In the genomic region with DNA sequence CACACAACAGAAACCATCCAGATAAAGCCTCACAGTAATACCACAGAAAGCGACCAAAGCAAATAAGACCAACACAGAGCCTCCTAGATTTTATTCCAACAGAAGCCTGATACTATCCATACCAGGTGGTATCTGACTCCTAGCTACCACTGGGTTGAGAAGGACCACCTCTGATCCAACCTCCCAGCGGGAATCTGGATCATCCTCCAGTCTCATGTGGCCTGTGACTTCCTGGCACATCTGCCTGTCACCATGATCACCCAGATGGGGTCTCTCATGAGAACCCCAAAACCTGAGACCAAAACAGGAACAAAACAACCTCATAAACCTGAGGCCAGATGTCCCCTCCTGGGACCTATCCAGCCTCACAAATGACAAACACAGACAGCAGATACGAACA, we compare ENCODE assay signal across 48 mouse cellular contexts. TPM values are rescaled to one million over a fixed set of nuclear protein-coding genes. Genes with fewer than 3 reads are reported as not detected.
"Had no signal": no experiment of that assay in that cellular context is flagged by ENCODE, and none has a peak within 500 bp of the region (broad histone marks: within the 10 kb centered on the region; RNA-seq: fewer than 3 reads in every experiment).

No protein-coding gene starts in this region.

- H3K27me3 ChIP-seq: heart, embryonic 12.5 days; heart, embryonic 13.5 days; heart, embryonic 15.5 days; hindbrain, embryonic 12.5 days; hindbrain, embryonic 13.5 days; hindbrain, embryonic 15.5 days; intestine, embryonic 15.5 days; kidney, embryonic 15.5 days had no signal

- H3K4me1 ChIP-seq: heart, embryonic 12.5 days; heart, embryonic 13.5 days; heart, embryonic 15.5 days; hindbrain, embryonic 10.5 days; hindbrain, embryonic 12.5 days; hindbrain, embryonic 13.5 days; hindbrain, embryonic 15.5 days; intestine, embryonic 15.5 days; kidney, embryonic 15.5 days had no signal

- H3K9me3 ChIP-seq: heart, embryonic 13.5 days; heart, embryonic 15.5 days; hindbrain, embryonic 10.5 days; hindbrain, embryonic 12.5 days; hindbrain, embryonic 13.5 days; hindbrain, embryonic 15.5 days; intestine, embryonic 15.5 days; kidney, embryonic 15.5 days had no signal

- H3K4me3 ChIP-seq: heart, embryonic 12.5 days; heart, embryonic 13.5 days; heart, embryonic 15.5 days; hindbrain, embryonic 10.5 days; hindbrain, embryonic 12.5 days; hindbrain, embryonic 13.5 days; hindbrain, embryonic 15.5 days; intestine, embryonic 15.5 days; kidney, embryonic 15.5 days; layer of hippocampus, adult 2 months; left cerebral cortex, adult 2 months had no signal

- H3K27ac ChIP-seq: heart, embryonic 13.5 days; heart, embryonic 15.5 days; hindbrain, embryonic 10.5 days; hindbrain, embryonic 12.5 days; hindbrain, embryonic 13.5 days; hindbrain, embryonic 14.5 days; hindbrain, embryonic 15.5 days; hindbrain, postnatal 0 days; intestine, embryonic 15.5 days; kidney, embryonic 15.5 days; kidney, postnatal 0 days; layer of hippocampus, adult 2 months; left cerebral cortex, adult 2 months had no signal

- DNase-seq: heart, postnatal 10 days; heart, postnatal 14 days; heart, postnatal 36 days; heart, postnatal 4 days; kidney, adult 11 months; kidney, adult 18-20 months; kidney, adult 2 months; kidney, adult 8-10 months; kidney, adult 9 months; kidney, postnatal 10 days; kidney, postnatal 14 days; kidney, postnatal 25 days; kidney, postnatal 36 days; kidney, postnatal 4 days; layer of hippocampus, adult 9-11 months; layer of hippocampus, postnatal 36 days had no signal

- H3K36me3 ChIP-seq: heart, embryonic 12.5 days; heart, embryonic 13.5 days; heart, embryonic 15.5 days; hindbrain, embryonic 10.5 days; hindbrain, embryonic 12.5 days; hindbrain, embryonic 13.5 days; hindbrain, embryonic 15.5 days; intestine, embryonic 15.5 days; kidney, embryonic 15.5 days had no signal

RNA-seq across cellular contexts. Expression of gene Ly6f, which starts 13.6 kb away (rescaled TPM):
- total RNA-seq: heart, postnatal 10 days; heart, postnatal 14 days; heart, postnatal 36 days; heart, postnatal 4 days; hematopoietic stem cell, adult 5-6 weeks; hindbrain, postnatal 0 days; layer of hippocampus, adult 18-20 months; layer of hippocampus, adult 2 months; layer of hippocampus, adult 8-10 months; layer of hippocampus, postnatal 10 days; layer of hippocampus, postnatal 14 days; layer of hippocampus, postnatal 25 days; layer of hippocampus, postnatal 36 days; left cerebral cortex, adult 18-20 months; left cerebral cortex, adult 2 months; left cerebral cortex, adult 8-10 months had no signal
- polyA plus RNA-seq: heart, embryonic 11.5 days; heart, embryonic 12.5 days; heart, embryonic 13.5 days; heart, embryonic 14.5 days; heart, embryonic 15.5 days; heart, embryonic 16.5 days; heart, postnatal 0 days; hindbrain, embryonic 10.5 days; hindbrain, embryonic 11.5 days; hindbrain, embryonic 12.5 days; hindbrain, embryonic 13.5 days; hindbrain, embryonic 14.5 days; hindbrain, embryonic 15.5 days; hindbrain, embryonic 16.5 days; hindbrain, postnatal 0 days; inflammation-experienced regulatory T-cells, adult 6 months; intestine, embryonic 14.5 days; kidney, embryonic 14.5 days; kidney, embryonic 15.5 days; large intestine, adult 2 months had no signal

RNA-seq across cellular contexts. Expression of gene BC025446, which starts 38.5 kb away (rescaled TPM):
- total RNA-seq: heart, postnatal 10 days; heart, postnatal 14 days; heart, postnatal 36 days; heart, postnatal 4 days; hematopoietic stem cell, adult 5-6 weeks; hindbrain, postnatal 0 days; layer of hippocampus, adult 18-20 months; layer of hippocampus, adult 2 months; layer of hippocampus, adult 8-10 months; layer of hippocampus, postnatal 10 days; layer of hippocampus, postnatal 14 days; layer of hippocampus, postnatal 25 days; layer of hippocampus, postnatal 36 days; left cerebral cortex, adult 18-20 months; left cerebral cortex, adult 2 months; left cerebral cortex, adult 8-10 months had no signal
- polyA plus RNA-seq: heart, embryonic 11.5 days; heart, embryonic 12.5 days; heart, embryonic 13.5 days; heart, embryonic 14.5 days; heart, embryonic 15.5 days; heart, embryonic 16.5 days; heart, postnatal 0 days; hindbrain, embryonic 10.5 days; hindbrain, embryonic 11.5 days; hindbrain, embryonic 12.5 days; hindbrain, embryonic 13.5 days; hindbrain, embryonic 14.5 days; hindbrain, embryonic 15.5 days; hindbrain, embryonic 16.5 days; hindbrain, postnatal 0 days; inflammation-experienced regulatory T-cells, adult 6 months had no signal
